Mouse (Mus musculus): ENCODE results near the gene Pde4a. TPM values are rescaled to one million over a fixed set of nuclear protein-coding genes. Genes with fewer than 3 reads are reported as not detected.

The Pde4a gene
- 8.6 TPM for polyA plus RNA-seq (2015; fragmentation: Illumina TruSeq; extraction: RNeasy Lipid Tissue Mini Kit (QIAGEN cat#74804); ENCODE audit: insufficient read depth, low replicate concordance)

GRCm38 (mm10) chr9:21165041-21165951, at the start of gene Pde4a:
Gene Pde4a (plus strand): TSS chr9:21165714.

GRCm38 (mm10) chr9:21131059-21131956, 34.2 kb upstream of the Pde4a start, which contains the start of gene Tyk2:
Gene Tyk2 (minus strand): TSS chr9:21131243.

GRCm38 (mm10) chr9:21149654-21150419, 15.7 kb upstream of the Pde4a start, which contains the start of gene Cdc37:
Gene Cdc37 (minus strand): TSS chr9:21149982.

GRCm38 (mm10) chr9:21238733-21239464, 73.4 kb downstream of the Pde4a start, which contains the start of gene Keap1:
Gene Keap1 (minus strand): TSS chr9:21239361.

GRCm38 (mm10) chr9:21248326-21248725, 82.8 kb downstream of the Pde4a start, which contains the start of gene S1pr5:
Gene S1pr5 (minus strand): TSS chr9:21248443.

Other genes starting within 250 kb of the Pde4a start
- 50.1 TPM for gene Dnmt1, start 205.8 kb upstream of the Pde4a start, polyA plus RNA-seq (2015; fragmentation: Illumina TruSeq; extraction: RNeasy Lipid Tissue Mini Kit (QIAGEN cat#74804); ENCODE audit: insufficient read depth, low replicate concordance)
- 2.0 TPM for gene S1pr2, start 188.9 kb upstream of the Pde4a start, polyA plus RNA-seq (2015; fragmentation: Illumina TruSeq; extraction: RNeasy Lipid Tissue Mini Kit (QIAGEN cat#74804); ENCODE audit: insufficient read depth, low replicate concordance)
- 16.7 TPM for gene Mrpl4, start 163.0 kb upstream of the Pde4a start, polyA plus RNA-seq (2015; fragmentation: Illumina TruSeq; extraction: RNeasy Lipid Tissue Mini Kit (QIAGEN cat#74804); ENCODE audit: insufficient read depth, low replicate concordance)
- 75.3 TPM for gene Icam1, start 149.7 kb upstream of the Pde4a start, polyA plus RNA-seq (2015; fragmentation: Illumina TruSeq; extraction: RNeasy Lipid Tissue Mini Kit (QIAGEN cat#74804); ENCODE audit: insufficient read depth, low replicate concordance)
- 0.57 TPM for gene Icam4, start 136.3 kb upstream of the Pde4a start, polyA plus RNA-seq (2015; fragmentation: Illumina TruSeq; extraction: RNeasy Lipid Tissue Mini Kit (QIAGEN cat#74804); ENCODE audit: insufficient read depth, low replicate concordance)
- gene Icam5, start 133.6 kb upstream of the Pde4a start, polyA plus RNA-seq (2015; fragmentation: Illumina TruSeq; extraction: RNeasy Lipid Tissue Mini Kit (QIAGEN cat#74804); ENCODE audit: insufficient read depth, low replicate concordance), result 0.10 TPM
- gene Zglp1, start 98.6 kb upstream of the Pde4a start, polyA plus RNA-seq (2015; fragmentation: Illumina TruSeq; extraction: RNeasy Lipid Tissue Mini Kit (QIAGEN cat#74804); ENCODE audit: insufficient read depth, low replicate concordance), result 0.33 TPM
- not detected for gene Gm49373, start 92.6 kb upstream of the Pde4a start, polyA plus RNA-seq (2015; fragmentation: Illumina TruSeq; extraction: RNeasy Lipid Tissue Mini Kit (QIAGEN cat#74804); ENCODE audit: insufficient read depth, low replicate concordance)
- gene Fdx1l, start 92.1 kb upstream of the Pde4a start, polyA plus RNA-seq (2015; fragmentation: Illumina TruSeq; extraction: RNeasy Lipid Tissue Mini Kit (QIAGEN cat#74804); ENCODE audit: insufficient read depth, low replicate concordance), result 21.1 TPM
- 1.5 TPM for gene Gm38431, start 73.7 kb upstream of the Pde4a start, polyA plus RNA-seq (2015; fragmentation: Illumina TruSeq; extraction: RNeasy Lipid Tissue Mini Kit (QIAGEN cat#74804); ENCODE audit: insufficient read depth, low replicate concordance)
- 26.0 TPM for gene Raver1, start 73.7 kb upstream of the Pde4a start, polyA plus RNA-seq (2015; fragmentation: Illumina TruSeq; extraction: RNeasy Lipid Tissue Mini Kit (QIAGEN cat#74804); ENCODE audit: insufficient read depth, low replicate concordance)
- 33.0 TPM for gene Tyk2, start 34.5 kb upstream of the Pde4a start, polyA plus RNA-seq (2015; fragmentation: Illumina TruSeq; extraction: RNeasy Lipid Tissue Mini Kit (QIAGEN cat#74804); ENCODE audit: insufficient read depth, low replicate concordance)
- gene Cdc37, start 15.7 kb upstream of the Pde4a start, polyA plus RNA-seq (2015; fragmentation: Illumina TruSeq; extraction: RNeasy Lipid Tissue Mini Kit (QIAGEN cat#74804); ENCODE audit: insufficient read depth, low replicate concordance), result 112 TPM
- gene Keap1, start 73.6 kb downstream of the Pde4a start, polyA plus RNA-seq (2015; fragmentation: Illumina TruSeq; extraction: RNeasy Lipid Tissue Mini Kit (QIAGEN cat#74804); ENCODE audit: insufficient read depth, low replicate concordance), result 18.0 TPM
- gene S1pr5, start 82.7 kb downstream of the Pde4a start, polyA plus RNA-seq (2015; fragmentation: Illumina TruSeq; extraction: RNeasy Lipid Tissue Mini Kit (QIAGEN cat#74804); ENCODE audit: insufficient read depth, low replicate concordance), result 3.4 TPM
- gene Atg4d, start 99.6 kb downstream of the Pde4a start, polyA plus RNA-seq (2015; fragmentation: Illumina TruSeq; extraction: RNeasy Lipid Tissue Mini Kit (QIAGEN cat#74804); ENCODE audit: insufficient read depth, low replicate concordance), result 8.0 TPM
- 70.9 TPM for gene Kri1, start 122.3 kb downstream of the Pde4a start, polyA plus RNA-seq (2015; fragmentation: Illumina TruSeq; extraction: RNeasy Lipid Tissue Mini Kit (QIAGEN cat#74804); ENCODE audit: insufficient read depth, low replicate concordance)
- 23.0 TPM for gene Cdkn2d, start 125.7 kb downstream of the Pde4a start, polyA plus RNA-seq (2015; fragmentation: Illumina TruSeq; extraction: RNeasy Lipid Tissue Mini Kit (QIAGEN cat#74804); ENCODE audit: insufficient read depth, low replicate concordance)
- gene Ap1m2, start 146.6 kb downstream of the Pde4a start, polyA plus RNA-seq (2015; fragmentation: Illumina TruSeq; extraction: RNeasy Lipid Tissue Mini Kit (QIAGEN cat#74804); ENCODE audit: insufficient read depth, low replicate concordance), result 4.0 TPM
- 243 TPM for gene Slc44a2, start 155.0 kb downstream of the Pde4a start, polyA plus RNA-seq (2015; fragmentation: Illumina TruSeq; extraction: RNeasy Lipid Tissue Mini Kit (QIAGEN cat#74804); ENCODE audit: insufficient read depth, low replicate concordance)
- gene Ilf3, start 202.2 kb downstream of the Pde4a start, polyA plus RNA-seq (2015; fragmentation: Illumina TruSeq; extraction: RNeasy Lipid Tissue Mini Kit (QIAGEN cat#74804); ENCODE audit: insufficient read depth, low replicate concordance), result 61.6 TPM
- 11.4 TPM for gene Qtrt1, start 246.1 kb downstream of the Pde4a start, polyA plus RNA-seq (2015; fragmentation: Illumina TruSeq; extraction: RNeasy Lipid Tissue Mini Kit (QIAGEN cat#74804); ENCODE audit: insufficient read depth, low replicate concordance)

Measured in spleen, adult 10 weeks (tissue).